Mouse (Mus musculus): ENCODE data around the gene Rps21. TPM values are rescaled to one million over a fixed set of nuclear protein-coding genes. Genes with fewer than 3 reads are reported as not detected.
"Not testable (repeated sequence)": the region's sequence is repeated elsewhere in the genome, so short reads cannot be mapped to it uniquely, and the experiment has no call there.

Rps21 gene
- total RNA-seq, 2 experiments from 2014 or later = 616 to 687 TPM

DNA sequence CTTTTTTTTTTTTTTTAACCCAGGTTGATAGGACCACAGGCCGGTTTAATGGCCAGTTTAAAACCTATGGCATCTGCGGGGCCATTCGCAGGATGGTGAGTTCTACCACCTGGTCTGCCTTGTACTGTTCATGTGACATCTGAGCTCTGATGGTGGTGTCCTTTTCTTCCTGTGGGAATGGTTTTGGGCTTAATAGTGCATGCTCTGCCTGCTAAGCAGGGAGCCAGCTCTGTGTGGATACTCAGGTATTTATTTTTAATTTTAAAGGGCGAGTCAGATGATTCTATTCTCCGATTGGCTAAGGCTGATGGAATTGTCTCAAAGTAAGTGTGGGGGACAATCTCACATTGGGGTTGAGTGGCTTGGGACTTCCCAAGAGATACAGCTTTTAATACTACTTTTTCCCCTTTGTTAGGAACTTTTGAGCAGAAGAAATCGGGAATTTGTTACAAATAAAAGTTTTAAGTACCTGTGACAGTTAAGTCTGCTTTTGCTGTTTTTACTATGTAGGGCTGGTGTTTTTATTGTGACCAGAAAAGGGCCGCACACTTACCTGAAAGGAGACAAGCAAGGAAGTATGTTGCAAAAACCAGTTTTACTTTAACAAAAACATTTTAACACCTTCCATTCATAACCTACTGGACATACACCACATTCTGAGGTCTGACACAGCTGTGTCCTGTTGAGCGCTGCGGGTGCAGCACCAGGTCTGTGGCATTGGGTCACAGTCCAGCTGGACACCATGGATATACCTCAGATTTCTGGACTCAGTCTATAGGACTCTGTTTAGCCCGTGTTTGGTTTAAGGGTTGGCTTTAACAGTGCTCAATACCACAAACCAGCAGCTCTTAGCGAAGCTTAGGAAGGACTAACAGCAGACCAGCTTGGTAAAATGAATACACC is 1.0 kb downstream of the Rps21 start:
- DNase-seq = no peak
- intact Hi-C loops (cut with DNase I) = loop anchor here (10.0 kb wide), 1 partner anchor 183 kb away; the partner anchor contains the start of gene Mtg2

GRCm38 (mm10) chr2:180258951-180259484 is 1.8 kb downstream of the Rps21 start:
- not testable (repeated sequence) for DNase-seq
- intact Hi-C loops (cut with DNase I) = loop anchor here (10.0 kb wide), 1 partner anchor 184 kb away; the partner anchor contains the start of gene Mtg2

- intact Hi-C loops (cut with DNase I) = loop anchor here (10.0 kb wide), 1 partner anchor 185 kb away; the partner anchor contains the start of gene Mtg2
- not testable (repeated sequence) for DNase-seq
These were observed 2.8 kb downstream of the Rps21 start for GRCm38 (mm10) chr2:180259826-180260609.

GRCm38 (mm10) chr2:180260610-180261480 is 3.7 kb downstream of the Rps21 start:
- DNase-seq = no peak
- intact Hi-C loops (cut with DNase I) = no loop called here

GRCm38 (mm10) chr2:180261901-180262300 is 4.7 kb downstream of the Rps21 start:
- intact Hi-C loops (cut with DNase I) = no loop called here

DNA sequence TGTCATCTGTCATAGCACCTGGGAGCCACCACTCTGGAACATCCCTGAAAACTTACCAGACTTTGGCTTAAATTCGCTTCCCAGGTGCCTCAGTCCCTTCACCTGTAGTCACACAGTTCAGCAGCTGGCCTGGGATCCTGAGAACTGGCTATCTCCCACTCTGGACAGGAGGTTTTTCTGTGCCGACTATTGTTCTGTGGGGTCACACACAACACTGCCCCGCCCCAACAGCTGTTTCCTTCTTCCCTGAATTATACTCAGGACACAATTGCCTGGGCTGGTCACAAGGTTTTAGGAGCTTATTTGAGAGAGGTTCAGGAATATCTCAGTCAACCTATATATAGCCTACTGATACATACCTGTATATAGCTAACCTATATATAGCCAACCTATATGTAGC is 5.3 kb downstream of the Rps21 start:
- intact Hi-C loops (cut with DNase I) = no loop called here
- no peak for DNase-seq

More at GRCm38 (mm10) chr2:180261901-180262300, 4.7 kb downstream of the Rps21 start:
- DNase-seq = no peak

- intact Hi-C loops (cut with DNase I) = no loop called here
These were observed 5.7 kb downstream of the Rps21 start for GRCm38 (mm10) chr2:180262891-180263290.

DNA sequence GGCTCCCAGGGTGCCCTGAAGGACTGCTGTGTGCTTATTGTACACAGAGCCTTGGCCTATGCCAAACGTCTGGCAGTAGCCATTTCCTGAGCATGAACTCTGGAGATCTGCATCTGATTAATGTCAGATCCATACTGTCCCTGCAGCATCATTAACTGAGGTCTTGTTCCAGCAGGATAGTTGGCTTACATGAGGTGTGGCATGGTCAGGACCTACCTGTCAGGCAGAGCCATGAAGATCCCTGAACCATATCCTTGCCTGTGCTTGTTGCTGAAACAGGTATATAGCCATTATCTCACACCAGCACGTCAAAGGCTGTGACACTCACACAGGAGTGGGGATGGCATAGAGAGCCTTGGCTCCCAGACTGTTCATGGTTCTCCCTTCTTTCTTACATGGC is 10.8 kb downstream of the Rps21 start:
- no peak for DNase-seq
- intact Hi-C loops (cut with DNase I) = no loop called here

More at GRCm38 (mm10) chr2:180262891-180263290, 5.7 kb downstream of the Rps21 start:
- no peak for DNase-seq

- intact Hi-C loops (cut with DNase I) = no loop called here
- DNase-seq = no peak
These were observed 12.2 kb downstream of the Rps21 start for GRCm38 (mm10) chr2:180269329-180269728.

GRCm38 (mm10) chr2:180270537-180271255 is 13.5 kb downstream of the Rps21 start:
- intact Hi-C loops (cut with DNase I) = no loop called here

GRCm38 (mm10) chr2:180271804-180272395 is 14.7 kb downstream of the Rps21 start:
- DNase-seq = no peak
- intact Hi-C loops (cut with DNase I) = no loop called here

More at GRCm38 (mm10) chr2:180270537-180271255, 13.5 kb downstream of the Rps21 start:
- no peak for DNase-seq

- intact Hi-C loops (cut with DNase I) = loop anchor here (1.0 kb wide), 1 partner anchor 74 kb away; no protein-coding TSS in a partner anchor
- peak; percentile 50 for DNase-seq
These were observed 15.7 kb downstream of the Rps21 start for GRCm38 (mm10) chr2:180272884-180273321.

DNA sequence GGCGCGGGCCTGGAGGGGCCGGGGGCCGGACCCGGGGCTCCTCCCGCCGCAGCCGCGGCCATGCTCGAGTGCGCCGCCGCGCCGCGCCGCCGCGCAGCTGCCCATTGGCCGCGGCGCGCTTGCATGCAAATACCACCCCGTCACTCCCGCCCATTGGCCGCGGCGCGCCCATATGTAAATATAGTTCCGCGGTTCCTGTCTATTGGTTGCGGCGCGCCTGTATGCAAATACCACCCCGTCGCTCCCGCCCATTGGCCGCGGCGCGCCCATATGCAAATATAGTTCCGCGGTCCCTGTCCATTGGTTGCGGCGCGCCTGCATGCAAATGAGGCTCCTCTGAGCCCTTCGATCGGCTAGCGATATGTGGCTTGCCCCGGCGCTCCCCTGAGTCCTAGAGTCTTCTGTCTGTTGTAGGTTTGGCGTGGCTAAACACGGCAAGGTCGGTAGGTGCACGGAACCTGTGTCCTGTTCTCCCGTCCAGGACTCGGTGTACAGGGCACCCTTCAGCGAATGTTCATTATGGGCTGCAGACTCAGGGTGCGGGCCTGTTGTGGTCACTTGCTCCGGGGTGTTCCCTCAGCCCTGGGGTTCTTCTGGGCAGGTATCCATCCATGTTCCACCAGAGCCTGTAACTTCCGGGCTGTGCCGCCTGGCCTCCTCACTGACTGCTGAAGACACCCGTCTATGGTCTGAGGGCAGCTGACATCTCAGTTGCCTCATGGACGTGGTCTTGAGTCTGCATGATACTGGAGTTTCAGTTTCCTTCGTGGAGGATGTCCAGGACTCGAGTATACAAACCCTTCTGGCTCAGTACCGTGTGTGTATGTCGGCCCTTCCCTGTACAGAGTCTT is 16.4 kb downstream of the Rps21 start, which contains the start of gene Cables2:
TSS of gene Cables2 (minus strand) at position 103 of the 851 bp plus-strand sequence.
- intact Hi-C loops (cut with DNase I) = loop anchor here (1.0 kb wide), 1 partner anchor 74 kb away; no protein-coding TSS in a partner anchor
- peak; percentile 96 for DNase-seq

GRCm38 (mm10) chr2:180274523-180274922 is 17.3 kb downstream of the Rps21 start:
- intact Hi-C loops (cut with DNase I) = no loop called here
- DNase-seq = no peak

DNA sequence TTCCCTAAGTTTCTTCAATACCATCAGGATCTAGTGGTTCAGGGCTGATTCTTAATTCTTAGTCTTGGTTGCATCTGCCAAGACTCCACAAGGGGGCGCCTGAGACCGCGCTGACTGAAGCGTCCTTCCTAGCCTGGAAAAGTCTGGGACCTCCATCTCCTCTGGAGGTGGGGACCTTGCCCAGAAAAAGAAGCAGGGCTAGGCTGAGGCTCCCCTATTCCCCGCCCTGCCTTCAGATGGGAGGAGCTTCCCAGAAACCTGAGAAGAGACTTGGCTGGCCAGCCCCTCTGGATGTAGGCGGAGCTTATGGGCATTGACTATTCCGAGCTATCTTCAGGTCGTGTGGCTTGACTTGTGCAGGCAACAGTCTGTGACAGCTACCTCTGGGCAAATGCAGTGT is 18.7 kb downstream of the Rps21 start:
- intact Hi-C loops (cut with DNase I) = loop anchor here (5.0 kb wide), 2 partner anchors 156 to 301 kb away; no protein-coding TSS in a partner anchor

GRCm38 (mm10) chr2:180276385-180276784 is 19.2 kb downstream of the Rps21 start:
- intact Hi-C loops (cut with DNase I) = loop anchor here (5.0 kb wide), 2 partner anchors 156 to 301 kb away; no protein-coding TSS in a partner anchor

More for the DNA sequence above, 18.7 kb downstream of the Rps21 start:
- DNase-seq = peak; percentile 87

DNA sequence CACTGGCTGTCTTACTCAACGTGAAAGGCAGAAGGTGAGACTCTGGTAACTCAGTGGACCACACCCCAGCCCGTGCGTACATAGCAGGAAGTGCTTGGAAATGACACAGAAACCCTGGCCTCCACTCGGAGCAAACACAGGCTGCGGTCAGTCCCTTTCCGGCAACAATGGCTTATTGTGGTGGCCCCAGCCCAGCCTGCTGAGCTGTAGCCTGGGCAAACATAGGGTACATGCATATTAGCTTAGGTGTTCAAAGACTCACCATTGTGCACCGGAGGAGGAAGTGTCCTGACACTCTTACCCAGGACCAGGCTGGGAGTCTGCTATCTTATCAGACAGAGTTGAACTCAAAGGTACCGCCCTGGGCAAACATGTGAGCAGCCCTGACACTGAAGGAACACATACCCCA is 19.7 kb downstream of the Rps21 start:
- intact Hi-C loops (cut with DNase I) = loop anchor here (5.0 kb wide), 2 partner anchors 155 to 300 kb away; no protein-coding TSS in a partner anchor
- no peak for DNase-seq

More at GRCm38 (mm10) chr2:180276385-180276784, 19.2 kb downstream of the Rps21 start:
- no peak for DNase-seq

Measured in left cerebral cortex, postnatal 4 days (tissue).